Mouse (Mus musculus) spleen, adult 2 months (tissue): ENCODE measurements around the gene Cfap61.

Experiments
- CTCF ChIP-seq: fragments of 200-500 bp; IDR thresholded peaks from 2 replicates; pipeline ENCODE4 v1.5.1; 2011; ENCODE audit warnings: mild to moderate bottlenecking, inconsistent platforms; ENCODE audit not compliant: insufficient read depth, insufficient read length, insufficient replicate concordance; ENCODE audit errors: extremely low read depth
- POLR2A ChIP-seq: fragments of 200-500 bp; IDR thresholded peaks from 2 replicates; pipeline ENCODE4 v1.6.1; 2011; ENCODE audit warnings: low read depth, low read length, inconsistent platforms

DNA sequence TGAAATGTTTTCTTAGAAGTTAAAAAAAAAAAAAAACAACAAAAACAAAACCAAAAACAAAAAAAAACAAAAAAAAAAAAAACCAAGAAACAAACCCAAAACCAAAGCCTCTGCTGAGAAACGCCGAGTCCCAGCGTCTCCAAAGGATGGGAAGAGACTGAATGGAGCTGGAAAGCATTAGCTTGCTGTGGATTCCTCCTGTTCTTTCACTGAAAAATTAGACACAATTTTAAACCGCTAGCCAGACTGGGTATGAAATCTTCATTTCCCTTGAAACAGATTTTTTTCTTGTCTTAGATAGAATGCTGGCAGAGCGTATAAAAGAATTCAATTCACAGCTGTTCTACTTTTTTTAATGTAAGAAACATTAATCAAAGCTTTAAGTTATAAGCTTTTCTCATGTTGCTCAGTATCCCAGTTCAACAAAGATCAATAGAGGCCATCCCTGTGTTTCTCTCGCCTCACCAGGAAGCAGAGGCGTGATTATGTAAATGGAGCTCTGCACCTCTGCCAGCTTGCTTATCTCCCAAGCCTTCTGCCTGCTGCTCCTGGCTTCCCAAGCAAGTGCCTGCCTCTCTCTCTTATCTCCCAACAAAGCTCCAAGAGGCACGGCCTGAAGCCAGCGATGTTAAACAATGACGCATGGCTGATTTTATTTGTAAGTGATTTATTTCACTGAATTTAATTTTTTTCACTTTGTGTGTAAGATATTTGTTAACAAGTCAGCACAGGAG lies 324.3 kb downstream of the Cfap61 start:
- no peak for TF ChIP-seq CTCF
- TF ChIP-seq POLR2A, result no peak
